Mouse (Mus musculus): ENCODE results near the gene Eaf1.

Eaf1 gene

GRCm38 (mm10) chr14:31510322-31510721, 16.1 kb downstream of the Eaf1 start:
- DNase-seq (ENCODE audit: low spot score), result no peak

GRCm38 (mm10) chr14:31515895-31516294, 21.7 kb downstream of the Eaf1 start:
- no peak for DNase-seq (ENCODE audit: low spot score)

- DNase-seq (ENCODE audit: low spot score), result no peak
Measured at GRCm38 (mm10) chr14:31519165-31519564, 25.0 kb downstream of the Eaf1 start.

GRCm38 (mm10) chr14:31521318-31521717, 27.1 kb downstream of the Eaf1 start:
- no peak for DNase-seq (ENCODE audit: low spot score)

GRCm38 (mm10) chr14:31525040-31525810, 31.0 kb downstream of the Eaf1 start:
- DNase-seq (ENCODE audit: low spot score), result no peak

- no peak for DNase-seq (ENCODE audit: low spot score)
Measured at GRCm38 (mm10) chr14:31530847-31531246, 36.6 kb downstream of the Eaf1 start.

GRCm38 (mm10) chr14:31531506-31532148, 37.4 kb downstream of the Eaf1 start:
- peak; percentile 49 for DNase-seq (ENCODE audit: low spot score)

GRCm38 (mm10) chr14:31532656-31533055, 38.5 kb downstream of the Eaf1 start:
- DNase-seq (ENCODE audit: low spot score), result no peak

GRCm38 (mm10) chr14:31537298-31537697, 43.1 kb downstream of the Eaf1 start:
- peak; percentile 24 for DNase-seq (ENCODE audit: low spot score)

- no peak for DNase-seq (ENCODE audit: low spot score)
Measured at GRCm38 (mm10) chr14:31543885-31544442, 49.8 kb downstream of the Eaf1 start.

GRCm38 (mm10) chr14:31555021-31555420, 60.8 kb downstream of the Eaf1 start:
- no peak for DNase-seq (ENCODE audit: low spot score)

GRCm38 (mm10) chr14:31555963-31556434, 61.8 kb downstream of the Eaf1 start:
- no peak for DNase-seq (ENCODE audit: low spot score)

- DNase-seq (ENCODE audit: low spot score), result no peak
Measured at GRCm38 (mm10) chr14:31556526-31557260, 62.5 kb downstream of the Eaf1 start.

- DNase-seq (ENCODE audit: low spot score), result no peak
Measured at GRCm38 (mm10) chr14:31557273-31557672, 63.1 kb downstream of the Eaf1 start.

GRCm38 (mm10) chr14:31557784-31558183, 63.6 kb downstream of the Eaf1 start:
- DNase-seq (ENCODE audit: low spot score), result no peak

- DNase-seq (ENCODE audit: low spot score), result peak; percentile 38
Measured at GRCm38 (mm10) chr14:31559216-31559615, 65.0 kb downstream of the Eaf1 start.

All from lung, postnatal 25 days (tissue).